Mouse (Mus musculus): Measurements from ENCODE around the gene Lrig3.

Gene Lrig3

DNA sequence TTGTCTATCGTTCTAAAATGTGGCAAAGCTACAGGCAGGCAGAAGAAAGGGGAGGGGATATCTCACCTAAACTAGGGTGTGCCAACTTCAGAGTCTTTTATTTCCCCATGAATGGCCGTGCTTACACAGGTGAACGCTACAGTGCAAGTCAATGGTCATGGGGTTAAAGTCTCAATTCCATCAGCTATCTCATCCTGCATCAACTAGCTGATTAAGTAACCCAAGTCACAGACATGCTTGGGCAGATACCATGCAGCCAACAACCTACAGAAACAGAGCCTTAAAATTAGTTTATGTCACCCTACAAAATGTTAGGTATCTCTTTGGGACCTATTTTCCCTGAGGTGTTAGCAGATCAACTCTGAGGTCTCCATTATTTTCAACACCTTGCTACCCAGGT, 1.3 kb upstream of the Lrig3 start:
- no peak for DNase-seq (ENCODE audit: low spot score)

DNA sequence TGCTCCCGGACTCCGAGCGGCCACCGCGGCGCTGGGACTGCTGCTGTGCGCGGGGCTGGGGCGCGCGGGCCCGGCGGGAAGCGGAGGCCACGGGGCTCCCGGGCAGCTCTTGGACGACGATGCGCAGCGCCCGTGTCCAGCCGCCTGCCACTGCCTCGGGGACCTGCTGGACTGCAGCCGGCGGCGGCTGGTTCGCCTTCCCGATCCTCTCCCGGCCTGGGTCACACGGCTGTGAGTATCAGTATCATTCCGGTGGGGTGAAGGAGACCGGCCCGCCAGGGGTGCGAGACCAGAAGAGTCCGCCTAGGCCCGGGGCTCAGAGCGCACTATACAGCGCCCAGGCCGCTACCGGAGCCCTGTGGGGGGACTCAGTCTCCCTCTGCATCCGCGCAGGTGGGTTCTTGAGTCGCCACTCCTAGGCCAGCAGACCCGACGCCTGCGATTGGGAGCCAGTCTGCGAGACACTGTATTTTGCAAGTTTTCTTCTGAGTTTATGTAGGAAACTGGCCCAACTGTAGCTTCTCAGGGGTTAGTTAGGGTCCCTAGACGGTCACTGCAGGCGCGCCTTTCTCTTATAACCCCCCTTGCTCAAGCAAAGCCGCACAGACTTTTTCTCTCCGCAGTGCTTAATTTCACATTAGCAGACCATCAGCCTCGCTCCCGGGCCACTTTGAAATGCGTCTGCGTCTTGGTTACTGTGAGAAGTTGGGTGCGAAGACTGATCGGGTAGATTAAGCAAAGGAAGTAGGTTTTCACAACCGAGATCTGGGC, 698 bp downstream of the Lrig3 start:
- DNase-seq (ENCODE audit: low spot score), result no peak

GRCm38 (mm10) chr10:125967436-125968160, 1.6 kb downstream of the Lrig3 start:
- DNase-seq (ENCODE audit: low spot score), result no peak

GRCm38 (mm10) chr10:125968191-125969132, 2.5 kb downstream of the Lrig3 start:
- no peak for DNase-seq (ENCODE audit: low spot score)

- DNase-seq (ENCODE audit: low spot score), result no peak
Measured at GRCm38 (mm10) chr10:125969133-125969490, 3.1 kb downstream of the Lrig3 start.

DNA sequence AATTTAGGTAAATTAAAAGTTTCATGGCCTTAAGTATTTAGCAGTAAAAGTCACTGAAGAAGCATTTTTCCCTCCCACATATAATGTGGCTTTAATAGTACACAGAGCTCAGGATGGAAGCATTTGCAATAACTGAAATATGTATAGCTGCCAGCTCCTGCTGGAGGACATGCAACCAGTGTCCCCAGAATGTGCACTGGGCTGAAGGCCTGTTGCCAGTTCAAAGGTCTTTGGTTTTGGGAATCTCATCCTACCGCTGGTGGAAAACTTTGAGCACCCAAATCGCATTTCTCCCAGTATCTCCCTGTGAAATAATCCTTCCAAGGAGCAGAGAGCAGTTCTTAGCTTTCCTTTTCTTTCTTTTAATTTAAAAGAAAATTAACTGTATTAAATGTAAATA, 4.1 kb downstream of the Lrig3 start:
- DNase-seq (ENCODE audit: low spot score), result no peak

DNA sequence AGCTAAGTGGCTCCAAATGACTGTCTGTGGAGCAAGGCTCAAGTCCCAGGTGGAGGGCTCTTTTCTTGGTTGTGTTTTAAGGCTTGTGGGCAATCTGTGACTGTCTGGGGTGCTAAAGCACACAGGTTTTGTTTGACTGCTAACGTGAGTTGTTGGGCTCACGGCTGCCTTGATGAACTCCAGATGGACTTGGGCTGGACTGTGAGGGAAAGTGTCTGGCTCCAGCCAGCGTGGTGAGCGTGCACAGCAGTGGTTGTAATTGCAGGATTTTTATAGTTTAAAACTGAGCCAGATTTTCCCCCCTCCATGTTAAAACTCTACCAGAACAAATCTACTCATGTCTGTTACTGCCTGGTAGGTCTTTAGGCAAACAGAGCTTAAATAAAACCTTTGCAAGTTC, 4.5 kb downstream of the Lrig3 start:
- DNase-seq (ENCODE audit: low spot score), result no peak

GRCm38 (mm10) chr10:125973726-125974125, 7.8 kb downstream of the Lrig3 start:
- DNase-seq (ENCODE audit: low spot score), result no peak

- no peak for DNase-seq (ENCODE audit: low spot score)
Measured at GRCm38 (mm10) chr10:125981938-125982337, 16.0 kb downstream of the Lrig3 start.

DNA sequence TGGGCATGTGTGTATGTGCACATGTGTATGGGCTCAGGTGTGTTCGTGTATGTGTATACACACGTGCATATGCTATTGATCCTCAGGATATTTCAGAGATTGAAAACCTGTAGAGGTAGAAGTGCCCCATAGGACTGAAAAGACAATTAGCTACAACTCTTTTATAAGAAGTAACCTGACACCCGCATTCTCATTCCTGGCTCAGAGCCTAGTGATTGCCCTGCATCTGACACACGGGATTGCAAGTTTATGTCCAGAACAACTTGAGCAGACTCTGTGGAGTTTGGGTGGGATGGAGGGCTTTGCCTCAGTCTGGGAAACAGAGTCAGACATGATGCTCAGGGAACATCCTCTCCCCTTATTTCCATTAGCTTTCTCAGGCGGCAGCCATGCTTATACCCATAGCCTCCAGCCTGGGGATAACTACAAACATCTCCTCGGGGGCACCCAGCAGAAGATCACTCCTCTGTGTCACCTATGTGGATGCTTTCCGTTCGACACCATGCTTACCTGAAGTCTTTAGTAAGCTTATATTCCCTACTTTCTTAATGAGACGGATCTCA, 18.6 kb downstream of the Lrig3 start:
- no peak for DNase-seq (ENCODE audit: low spot score)

- no peak for DNase-seq (ENCODE audit: low spot score)
Measured at GRCm38 (mm10) chr10:125985795-125986194, 19.8 kb downstream of the Lrig3 start.

GRCm38 (mm10) chr10:125986443-125986842, 20.5 kb downstream of the Lrig3 start:
- DNase-seq (ENCODE audit: low spot score), result no peak

DNA sequence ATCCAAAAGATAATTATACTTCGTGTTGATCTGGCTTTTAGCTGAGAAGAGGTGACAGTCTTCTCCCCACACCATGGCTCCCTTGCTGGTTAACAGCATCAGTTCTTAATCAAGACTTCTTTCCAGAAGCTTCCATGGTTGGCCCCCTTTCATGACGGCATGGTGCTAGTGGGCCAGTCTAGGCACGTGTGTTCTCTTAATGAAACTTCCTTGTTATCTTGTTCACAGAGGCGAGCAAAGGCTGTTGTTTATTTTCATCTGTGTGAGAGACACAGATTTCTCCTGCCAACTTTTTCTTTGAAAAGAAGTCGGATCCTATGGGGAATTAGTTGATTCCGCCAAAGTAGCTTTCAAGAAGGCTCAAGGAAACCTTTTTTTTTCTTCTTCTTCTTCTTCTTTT, 21.3 kb downstream of the Lrig3 start:
- no peak for DNase-seq (ENCODE audit: low spot score)

DNA sequence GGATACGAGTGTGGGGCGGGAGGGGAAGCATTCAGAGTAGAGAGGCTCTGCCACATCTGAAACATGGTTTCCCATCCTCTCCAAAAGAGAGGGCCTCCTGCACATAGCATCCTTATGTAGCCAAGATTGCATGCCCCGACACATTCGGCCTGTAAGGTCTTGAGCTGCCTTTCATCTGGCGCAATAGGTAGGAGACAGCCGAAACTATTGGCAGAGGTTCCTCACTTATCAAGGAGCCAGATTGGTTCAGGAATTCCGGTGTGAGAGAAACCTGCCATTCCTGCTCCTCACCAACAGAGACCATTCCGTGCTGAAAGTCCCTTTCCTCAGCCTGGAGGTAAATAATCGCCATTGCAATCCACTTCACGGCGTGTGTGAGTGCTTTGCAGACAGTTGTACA, 22.1 kb downstream of the Lrig3 start:
- DNase-seq (ENCODE audit: low spot score), result no peak

DNA sequence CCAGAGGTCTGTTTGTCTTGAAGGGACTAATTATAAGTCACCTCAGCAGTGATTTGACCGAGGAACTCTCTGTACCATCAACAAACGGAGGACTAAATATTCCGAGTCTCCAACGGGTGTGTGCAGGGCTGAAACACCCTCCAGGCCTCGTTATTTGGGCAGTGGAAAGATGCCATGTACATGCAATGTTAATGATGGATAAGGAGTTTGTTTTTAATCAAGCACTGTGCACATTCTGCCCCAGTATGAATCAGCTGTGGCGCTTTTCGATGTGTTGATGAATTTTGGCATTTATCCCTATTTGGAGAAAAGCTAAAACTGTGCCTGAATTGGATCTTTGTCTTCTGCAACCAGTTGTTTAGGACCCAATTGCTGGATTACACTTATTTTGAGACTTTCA, 23.9 kb downstream of the Lrig3 start:
- DNase-seq (ENCODE audit: low spot score), result no peak

DNA sequence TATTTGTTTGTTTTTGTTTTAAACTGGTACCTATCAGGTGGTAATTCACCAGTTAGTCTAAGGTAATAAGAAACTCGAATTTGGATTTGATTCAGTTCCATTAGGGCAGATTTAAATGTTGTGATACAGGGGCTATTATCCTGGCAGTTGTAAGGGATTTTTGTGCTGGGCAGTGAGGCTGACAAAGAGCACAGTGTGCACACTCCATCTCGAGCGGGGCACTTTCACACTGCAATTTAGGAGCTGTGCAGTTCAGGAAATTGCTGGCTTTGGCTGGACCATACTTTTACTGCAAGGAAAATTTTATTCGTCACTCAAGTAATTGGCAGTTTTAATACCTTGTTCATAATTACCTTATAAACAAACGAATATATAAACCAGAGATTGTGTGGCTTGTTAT, 24.4 kb downstream of the Lrig3 start:
- no peak for DNase-seq (ENCODE audit: low spot score)

DNA sequence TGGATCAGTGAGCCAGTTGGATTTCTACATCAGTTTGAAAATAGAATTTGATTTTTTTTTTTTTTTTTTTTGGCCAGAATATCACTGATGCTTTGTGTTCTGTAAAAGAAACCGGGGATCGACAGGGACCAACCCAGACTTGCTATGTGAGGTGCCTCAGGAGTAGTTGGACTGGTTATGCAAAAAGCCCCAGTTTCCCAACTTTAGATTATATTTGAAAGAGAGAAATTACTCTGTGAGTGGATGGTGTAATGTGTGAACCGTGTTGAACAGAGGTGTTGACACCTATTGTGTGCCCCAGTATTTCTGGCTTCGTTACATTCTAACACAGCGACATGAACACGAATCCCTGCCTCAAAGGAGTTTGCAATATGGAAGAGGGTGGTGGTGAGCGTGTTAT, 25.9 kb downstream of the Lrig3 start:
- no peak for DNase-seq (ENCODE audit: low spot score)

- DNase-seq (ENCODE audit: low spot score), result no peak
Measured at GRCm38 (mm10) chr10:125994855-125995254, 28.9 kb downstream of the Lrig3 start.

GRCm38 (mm10) chr10:125995701-125996100, 29.7 kb downstream of the Lrig3 start:
- DNase-seq (ENCODE audit: low spot score), result no peak

DNA sequence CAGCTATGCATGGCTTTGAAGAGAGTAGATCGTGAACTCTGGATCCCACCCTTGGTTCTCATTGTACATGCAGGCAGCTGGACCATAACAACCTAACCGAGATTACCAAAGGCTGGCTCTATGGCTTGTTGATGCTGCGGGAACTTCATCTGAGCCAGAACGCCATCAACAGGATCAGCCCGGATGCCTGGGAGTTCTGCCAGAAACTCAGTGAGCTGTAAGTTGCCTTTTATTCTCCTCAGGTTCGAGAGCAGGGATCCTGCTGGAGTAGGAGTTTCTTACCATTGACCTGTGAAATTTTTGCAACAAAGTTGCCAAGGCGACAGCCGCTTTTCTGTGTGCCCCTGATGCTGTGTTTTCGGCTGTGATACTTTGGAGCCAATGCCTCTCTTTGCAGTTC, 31.0 kb downstream of the Lrig3 start:
- DNase-seq (ENCODE audit: low spot score), result no peak

DNA sequence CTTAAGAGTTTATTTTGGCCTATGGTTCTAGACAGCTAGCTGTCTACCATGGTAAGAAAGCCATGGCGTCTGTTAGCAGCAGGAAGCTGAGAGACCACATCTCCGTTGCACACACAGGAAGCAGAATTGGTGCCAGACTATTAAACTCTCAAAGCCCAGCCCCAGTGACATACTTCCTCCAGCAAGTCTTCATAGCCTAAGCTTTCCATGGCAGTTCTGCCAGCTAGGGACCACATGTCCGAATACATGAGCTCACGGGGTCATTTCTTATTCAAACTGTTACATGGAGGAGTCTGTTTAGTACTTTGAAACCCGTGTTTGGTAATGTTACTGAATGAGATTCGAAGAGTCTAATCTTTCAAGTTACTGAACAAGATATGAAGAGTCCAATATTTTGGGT, 33.6 kb downstream of the Lrig3 start:
- no peak for DNase-seq (ENCODE audit: low spot score)

DNA sequence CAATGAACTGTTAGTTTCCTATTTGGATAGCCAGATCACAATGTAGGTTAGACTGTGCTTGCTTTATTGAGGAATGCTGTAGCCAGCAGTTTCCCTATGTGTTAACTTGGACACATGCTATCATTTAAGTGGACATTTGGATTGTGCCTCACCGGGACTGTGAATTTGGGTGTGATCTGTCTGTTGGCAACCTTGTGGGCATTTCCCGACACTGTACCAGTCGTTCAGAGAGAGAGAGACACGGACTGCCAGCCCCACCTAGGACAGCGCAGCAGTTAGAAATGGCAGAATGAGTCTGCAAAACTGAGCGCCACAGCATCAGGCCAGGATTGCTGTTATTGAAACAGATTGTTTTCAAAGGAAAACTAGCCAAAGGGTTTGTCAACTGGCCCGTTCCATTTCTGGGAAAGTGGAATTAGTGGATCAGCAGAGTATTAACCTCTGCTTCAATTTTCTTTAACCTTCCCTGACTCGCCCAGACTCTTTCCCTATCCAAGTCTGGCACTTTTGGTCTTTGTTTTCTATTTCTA, 35.0 kb downstream of the Lrig3 start:
- DNase-seq (ENCODE audit: low spot score), result no peak

Measured in T-cell, adult 2 months (primary cell).